Mouse (Mus musculus) small intestine, adult 2 months (tissue): ENCODE data around the gene Syn1. TPM values are rescaled to one million over a fixed set of nuclear protein-coding genes. Genes with fewer than 3 reads are reported as not detected.

Experiments used
- H3K27ac ChIP-seq: fragments of 200-500 bp; 2 replicates; pipeline ENCODE4 v1.5.1; 2012; ENCODE audit warnings: low read depth, low read length, control low read depth, inconsistent platforms; ENCODE audit not compliant: insufficient read depth
- H3K27me3 ChIP-seq: fragments of 200-500 bp; 2 replicates; pipeline ENCODE4 v1.6.1; 2012; ENCODE audit warnings: mild to moderate bottlenecking, moderate library complexity, low read length, inconsistent platforms; ENCODE audit not compliant: control insufficient read depth, insufficient read depth
- H3K36me3 ChIP-seq: fragments of 200-500 bp; 2 replicates; pipeline ENCODE4 v1.6.1; 2012; ENCODE audit warnings: mild to moderate bottlenecking, low read length, control low read depth, inconsistent platforms; ENCODE audit not compliant: control insufficient read depth, insufficient read depth
- H3K4me1 ChIP-seq: fragments of 200-500 bp; 2 replicates; pipeline ENCODE4 v1.6.1; 2012; ENCODE audit warnings: low read length, inconsistent platforms, mixed read lengths; ENCODE audit not compliant: control insufficient read depth, insufficient read depth, insufficient read length
- H3K4me3 ChIP-seq: fragments of 200-500 bp; 2 replicates; pipeline ENCODE4 v1.5.1; 2012; ENCODE audit warnings: low read depth, mild to moderate bottlenecking, control low read depth, inconsistent platforms, low read length, moderate library complexity
- CTCF ChIP-seq: fragments of 200-500 bp; IDR thresholded peaks from 2 replicates; pipeline ENCODE4 v1.5.1; 2012; ENCODE audit warnings: low read depth, mild to moderate bottlenecking, control low read depth, inconsistent platforms, low read length, moderate library complexity, mixed read lengths; ENCODE audit not compliant: insufficient replicate concordance, insufficient read length; ENCODE audit errors: extremely low read depth
- POLR2A ChIP-seq: fragments of 200-500 bp; IDR thresholded peaks from 2 replicates; pipeline ENCODE4 v1.6.1; 2012; ENCODE audit warnings: low read depth, mild to moderate bottlenecking, control low read depth, inconsistent platforms, low read length, moderate library complexity
- WGBS: fragments of 180-500 bp; shearing (Covaris S2); methylation state at CpG from one replicate; pipeline ENCODE4 v1.1.7; 2018; 5-methylcytosine and 5-hydroxymethylcytosine counted together
- polyA plus RNA-seq: library from polyadenylated mRNA; depleted of rRNA; stranded (reverse); fragments of >200 nt; gene quantifications from 2 replicates; pipeline ENCODE4 v1.2.3, GENCODE M21; 2012; rRNA removed

Gene Syn1
- polyA plus RNA-seq: 1.3 and 1.6 TPM in 2 replicates

DNA sequence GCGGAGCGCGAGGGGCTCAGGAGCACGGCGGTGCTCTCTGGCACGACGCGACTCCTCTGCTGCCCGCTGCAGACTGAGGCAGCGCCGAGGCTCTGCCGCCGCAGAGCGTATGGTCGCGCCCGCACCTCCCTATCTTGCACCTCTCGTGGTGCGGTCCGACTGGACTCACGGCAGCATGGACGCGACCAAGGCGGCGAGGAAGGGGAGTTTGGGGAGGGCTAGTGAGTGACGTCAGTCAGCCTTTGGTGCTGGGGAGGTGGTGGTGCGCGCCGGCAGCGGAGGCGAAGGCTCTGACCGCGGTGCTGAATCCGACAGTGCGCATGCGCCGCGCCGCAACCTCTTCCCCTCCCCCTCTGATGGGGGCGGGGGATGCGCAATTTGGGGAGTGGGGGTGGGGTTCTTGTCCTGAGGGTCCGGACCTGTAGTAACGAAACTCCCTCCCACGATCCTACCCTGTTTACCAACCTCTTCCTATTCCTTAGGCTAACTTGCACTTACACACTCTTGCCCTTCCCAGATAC lies at the start of gene Syn1:
Gene Syn1 (minus strand): TSS at position 161 of the 521 bp plus-strand sequence.
- no peak for TF ChIP-seq POLR2A
- no peak within 1 kb of the TSS for H3K27ac ChIP-seq
- 2% methylated on average over 39 of the region's 44 CpGs for WGBS
- H3K4me1 ChIP-seq: peaks cover 4% of the 10 kb centered on the region; the same call in 1 of the 2 replicates
- H3K4me3 ChIP-seq: peak within 1 kb of the TSS; percentile 60
- no peaks in the 10 kb centered on the region for H3K36me3 ChIP-seq
- peaks cover 9% of the 10 kb centered on the region; the same call in 1 of the 2 replicates for H3K27me3 ChIP-seq

DNA sequence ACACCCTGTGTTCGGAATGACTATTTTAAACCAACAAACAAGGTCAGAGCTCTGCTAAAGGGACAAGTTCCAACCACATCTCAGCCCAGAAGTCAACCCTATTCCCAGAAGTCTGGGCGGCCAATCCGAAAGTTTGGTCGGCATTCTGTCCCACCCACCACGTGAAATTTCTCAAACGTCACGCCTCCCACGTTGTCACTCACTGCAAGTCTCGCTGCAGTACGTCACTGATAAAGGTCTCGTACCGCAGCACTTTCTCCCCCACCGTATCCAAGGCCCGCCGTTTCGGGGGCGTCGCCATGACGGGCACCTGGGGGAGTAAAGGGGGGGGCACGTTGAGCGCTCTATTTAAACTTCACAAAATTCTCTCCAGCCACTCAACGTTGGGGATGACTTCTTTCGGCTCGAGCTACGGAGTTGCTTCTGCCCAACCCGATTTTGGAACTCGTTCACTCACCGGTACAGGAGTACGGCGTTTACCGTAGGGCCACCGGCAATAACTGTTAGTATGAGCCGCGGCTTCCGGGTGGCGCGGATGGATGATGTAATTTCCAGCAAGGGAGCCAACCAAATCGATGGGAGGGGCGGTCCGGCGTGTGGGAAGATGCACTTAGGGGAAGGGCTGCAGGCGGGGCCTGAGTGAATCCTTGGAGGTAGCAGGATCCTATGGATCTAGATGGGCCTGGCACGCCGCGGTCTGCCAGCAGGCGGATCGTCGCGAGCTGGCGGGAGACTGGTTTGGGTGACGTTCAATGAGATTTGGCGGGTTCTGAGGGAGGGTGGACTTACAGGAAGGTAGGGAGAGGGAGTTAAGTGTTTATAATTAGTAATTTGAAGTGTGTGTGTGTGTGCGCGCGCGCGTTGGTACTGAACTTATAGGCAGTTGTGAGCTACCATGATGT lies 40.9 kb upstream of the Syn1 start, which contains the start of gene Uxt:
Gene Uxt (minus strand): TSS at position 541 of the 902 bp plus-strand sequence.
- H3K36me3 ChIP-seq: peaks cover 5% of the 10 kb centered on the region; the same call in 1 of the 2 replicates
- no peaks in the 10 kb centered on the region for H3K27me3 ChIP-seq
- no peaks in the 10 kb centered on the region for H3K4me1 ChIP-seq
- peak within 1 kb of the TSS; percentile 99 for H3K4me3 ChIP-seq
- TF ChIP-seq CTCF (peak; percentile 31; the same call in 1 of the 2 replicates), POLR2A (no peak)
- H3K27ac ChIP-seq: peak within 1 kb of the TSS; percentile 94
- 11% methylated on average over 57 of the region's 57 CpGs for WGBS

DNA sequence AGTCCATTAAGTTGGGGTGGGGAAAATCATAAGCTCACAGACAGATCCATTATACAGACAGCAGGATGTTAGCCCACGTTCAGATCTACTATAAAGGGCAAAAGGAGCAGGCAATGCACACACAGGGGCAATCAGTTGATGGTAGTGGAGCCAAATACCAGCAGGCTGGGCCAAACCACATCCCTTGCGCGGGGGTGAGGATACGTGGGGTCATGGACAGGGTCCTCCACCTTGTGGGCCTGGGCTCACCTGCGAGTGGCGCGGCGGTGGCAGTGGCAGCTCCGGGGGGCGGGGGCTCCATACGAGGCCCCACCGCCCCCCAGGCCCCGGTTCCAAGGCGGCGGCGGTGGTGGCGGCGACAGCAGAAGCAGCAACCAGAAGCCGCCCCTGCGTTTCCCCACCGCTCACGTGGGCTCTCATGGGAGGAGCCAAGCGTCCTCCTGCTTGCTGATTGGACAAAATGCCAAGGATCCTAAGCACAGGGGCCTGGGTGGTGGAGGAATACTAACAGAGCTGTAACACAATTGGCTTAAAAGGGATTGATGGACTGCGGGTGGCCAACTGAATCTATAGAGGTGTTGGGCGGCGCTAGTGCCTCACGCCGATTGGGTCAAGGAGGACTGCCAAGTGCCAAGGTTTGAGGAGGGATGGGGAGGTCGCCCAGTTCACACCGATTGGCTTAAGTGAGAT lies 29.5 kb upstream of the Syn1 start, which contains the start of gene Elk1:
Gene Elk1 (minus strand): TSS at position 418 of the 690 bp plus-strand sequence.
- H3K27me3 ChIP-seq: no peaks in the 10 kb centered on the region
- WGBS: 13% methylated on average over 29 of the region's 30 CpGs
- TF ChIP-seq POLR2A (0 out of 2 replicates have a peak, but pooled peaks have one; percentile 21), CTCF (no peak)
- H3K36me3 ChIP-seq: no peaks in the 10 kb centered on the region
- peak within 1 kb of the TSS; percentile 89 for H3K4me3 ChIP-seq
- peak within 1 kb of the TSS; percentile 43; the same call in 1 of the 2 replicates for H3K27ac ChIP-seq
- H3K4me1 ChIP-seq: no peaks in the 10 kb centered on the region

DNA sequence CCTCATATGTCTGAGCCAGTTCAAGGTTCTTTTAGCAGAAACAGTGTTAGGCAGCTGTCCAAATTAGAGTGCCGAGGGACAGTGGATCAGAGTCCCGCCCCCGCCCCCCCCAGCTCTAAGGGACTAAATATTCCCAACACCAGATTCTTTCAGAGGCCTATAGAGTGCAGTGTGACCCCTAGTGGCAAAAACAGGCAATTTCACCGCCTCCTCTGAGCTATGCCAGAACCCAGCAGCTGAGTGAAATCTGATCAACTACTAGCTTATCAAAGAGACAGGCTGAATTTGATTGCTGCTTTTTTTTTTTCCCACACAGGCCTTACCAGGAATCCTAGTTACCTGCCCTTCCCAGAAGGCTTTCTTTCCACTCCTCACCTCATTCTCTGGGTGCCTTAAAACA lies 25.3 kb upstream of the Syn1 start:
- Histone ChIP-seq H3K36me3 (peaks cover 3% of the 10 kb centered on the region; the same call in 1 of the 2 replicates), H3K4me3 (no peak overlapping the region), H3K27me3 (no peaks in the 10 kb centered on the region), H3K27ac (no peak overlapping the region), H3K4me1 (no peaks in the 10 kb centered on the region)
- TF ChIP-seq POLR2A (no peak), CTCF (peak; percentile 56; the same call in 1 of the 2 replicates)
- WGBS: 11% methylated on average over 4 of the region's 4 CpGs

DNA sequence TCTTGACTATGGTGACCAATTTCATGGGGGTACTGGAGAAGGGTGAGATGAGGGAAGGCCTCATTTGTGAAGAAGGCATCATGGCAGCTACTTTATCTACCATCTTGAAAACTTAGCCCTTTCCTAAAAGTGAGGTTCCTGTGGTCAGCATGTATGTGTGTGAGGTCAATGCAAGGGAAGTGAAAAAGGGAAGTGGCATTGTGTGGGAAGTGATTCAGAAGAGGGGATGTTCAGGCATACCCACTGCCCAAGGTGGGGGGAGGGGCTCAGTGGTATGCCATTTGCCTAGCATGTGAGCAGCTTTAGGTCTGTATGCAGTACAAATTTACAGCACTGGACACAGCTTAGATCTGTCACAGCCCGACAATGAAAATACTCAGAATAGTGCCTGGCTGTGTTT lies 11.2 kb upstream of the Syn1 start:
- Histone ChIP-seq H3K4me3 (no peak overlapping the region), H3K4me1 (no peaks in the 10 kb centered on the region), H3K27ac (no peak overlapping the region), H3K27me3 (no peaks in the 10 kb centered on the region), H3K36me3 (peaks cover 5% of the 10 kb centered on the region; the same call in 1 of the 2 replicates)
- TF ChIP-seq POLR2A (no peak), CTCF (no peak)
- 79% methylated on average over 1 of the region's 1 CpGs for WGBS

DNA sequence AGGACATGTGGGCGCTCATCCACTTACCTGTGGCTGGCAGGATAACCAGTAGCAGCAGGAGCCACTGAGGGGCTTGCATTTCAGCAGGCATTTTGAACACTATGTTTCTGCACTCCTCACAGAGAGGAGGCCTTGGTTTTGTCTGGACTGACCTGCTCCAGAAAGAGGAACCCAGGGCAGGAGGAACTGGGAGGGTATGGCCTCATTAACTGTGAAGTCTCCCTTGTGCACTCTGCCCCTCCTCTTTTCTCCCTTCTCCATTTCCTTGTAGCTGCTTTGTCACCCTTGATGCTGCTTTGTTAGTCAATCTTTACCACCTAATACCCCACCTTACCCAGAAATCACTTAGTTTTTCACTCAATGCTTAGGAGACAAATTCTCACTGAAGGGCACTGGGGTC lies 10.6 kb upstream of the Syn1 start, which contains the start of gene Cfp:
Gene Cfp (minus strand): TSS at position 192 of the 400 bp plus-strand sequence.
- H3K4me3 ChIP-seq: no peak within 1 kb of the TSS
- no peaks in the 10 kb centered on the region for H3K4me1 ChIP-seq
- 92% methylated on average over 1 of the region's 1 CpGs for WGBS
- TF ChIP-seq POLR2A (no peak), CTCF (no peak)
- no peak within 1 kb of the TSS for H3K27ac ChIP-seq
- H3K36me3 ChIP-seq: peaks cover 5% of the 10 kb centered on the region; the same call in 1 of the 2 replicates
- no peaks in the 10 kb centered on the region for H3K27me3 ChIP-seq

DNA sequence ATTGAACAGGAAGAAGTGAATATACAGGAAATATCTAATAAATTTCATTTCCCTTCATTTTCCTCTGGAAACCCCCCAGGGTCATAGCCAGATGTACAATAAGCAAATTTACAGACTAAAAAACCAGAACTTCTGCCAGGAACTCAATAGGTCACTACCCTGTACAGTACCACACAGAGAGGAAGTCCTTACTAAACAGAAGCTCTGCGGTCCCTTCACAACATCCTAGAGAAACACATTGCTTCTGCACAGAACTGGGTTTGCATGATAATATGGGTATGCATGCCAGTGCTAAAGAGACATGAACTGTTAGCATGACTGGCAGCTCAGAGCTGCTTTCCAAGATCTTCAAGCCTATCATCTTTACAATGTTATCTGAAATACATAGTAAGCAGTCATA lies 9.1 kb upstream of the Syn1 start:
- H3K27me3 ChIP-seq: no peaks in the 10 kb centered on the region
- TF ChIP-seq POLR2A (no peak), CTCF (no peak)

More for the DNA sequence above, 9.1 kb upstream of the Syn1 start:
- WGBS: 75% methylated on average over 1 of the region's 1 CpGs
- Histone ChIP-seq H3K36me3 (no peaks in the 10 kb centered on the region), H3K4me1 (no peaks in the 10 kb centered on the region), H3K4me3 (no peak overlapping the region), H3K27ac (no peak overlapping the region)
